Mouse (Mus musculus): ENCODE data around the gene Plod1. TPM values are rescaled to one million over a fixed set of nuclear protein-coding genes. Genes with fewer than 3 reads are reported as not detected.

Gene Plod1
- total and polyA plus RNA-seq, 2 experiments, result 24.5 to 32.9 TPM

- Histone ChIP-seq H3K4me3 (ENCODE audit: insufficient read depth, low read depth, low read length) (no peak overlapping the region), H3K27ac (replicated peaks; ENCODE audit: insufficient read depth, low read depth, low read length) (no peak overlapping the region), H3K79me2 (ENCODE audit: control insufficient read depth, insufficient read depth, low read length) (no peaks in the 10 kb centered on the region; the same call in 1 of the 2 replicates), H3K27me3 (ENCODE audit: control insufficient read depth, insufficient read depth, low read length) (no peaks in the 10 kb centered on the region), H3K36me3 (ENCODE audit: control insufficient read depth, insufficient read depth, low read length) (peaks cover 52% of the 10 kb centered on the region), H3K9ac (ENCODE audit: low read depth, low read length) (no peak overlapping the region), H3K4me1 (ENCODE audit: control insufficient read depth, insufficient read depth, low read length) (no peaks in the 10 kb centered on the region)
- no peak for DNase-seq (ENCODE audit: extremely low read depth, low read depth, low spot score)
- TF ChIP-seq CTCF (IDR thresholded peaks at IDR 0.05; ENCODE audit: low read depth, low read length), result no peak
- TF ChIP-seq POLR2A (IDR thresholded peaks at IDR 0.05; ENCODE audit: extremely low read depth, insufficient read depth, low read length), result no peak
- WGBS, result 63% methylated on average over 2 of the region's 2 CpGs
Measured at GRCm38 (mm10) chr4:147879456-147879855, 57.1 kb downstream of the Plod1 start.

- Histone ChIP-seq H3K9ac (ENCODE audit: low read depth, low read length) (no peak overlapping the region), H3K4me3 (ENCODE audit: insufficient read depth, low read depth, low read length) (no peak overlapping the region), H3K79me2 (ENCODE audit: control insufficient read depth, insufficient read depth, low read length) (no peaks in the 10 kb centered on the region; the same call in 1 of the 2 replicates), H3K27me3 (ENCODE audit: control insufficient read depth, insufficient read depth, low read length) (no peaks in the 10 kb centered on the region), H3K36me3 (ENCODE audit: control insufficient read depth, insufficient read depth, low read length) (peaks cover 55% of the 10 kb centered on the region), H3K4me1 (ENCODE audit: control insufficient read depth, insufficient read depth, low read length) (no peaks in the 10 kb centered on the region), H3K27ac (replicated peaks; ENCODE audit: insufficient read depth, low read depth, low read length) (no peak overlapping the region)
- TF ChIP-seq CTCF (IDR thresholded peaks at IDR 0.05; ENCODE audit: low read depth, low read length) (no peak), POLR2A (IDR thresholded peaks at IDR 0.05; ENCODE audit: extremely low read depth, insufficient read depth, low read length) (no peak)
- no peak for DNase-seq (ENCODE audit: extremely low read depth, low read depth, low spot score)
- 95% methylated on average over 9 of the region's 9 CpGs for WGBS
Measured at GRCm38 (mm10) chr4:147878537-147878936, 58.0 kb downstream of the Plod1 start.

DNA sequence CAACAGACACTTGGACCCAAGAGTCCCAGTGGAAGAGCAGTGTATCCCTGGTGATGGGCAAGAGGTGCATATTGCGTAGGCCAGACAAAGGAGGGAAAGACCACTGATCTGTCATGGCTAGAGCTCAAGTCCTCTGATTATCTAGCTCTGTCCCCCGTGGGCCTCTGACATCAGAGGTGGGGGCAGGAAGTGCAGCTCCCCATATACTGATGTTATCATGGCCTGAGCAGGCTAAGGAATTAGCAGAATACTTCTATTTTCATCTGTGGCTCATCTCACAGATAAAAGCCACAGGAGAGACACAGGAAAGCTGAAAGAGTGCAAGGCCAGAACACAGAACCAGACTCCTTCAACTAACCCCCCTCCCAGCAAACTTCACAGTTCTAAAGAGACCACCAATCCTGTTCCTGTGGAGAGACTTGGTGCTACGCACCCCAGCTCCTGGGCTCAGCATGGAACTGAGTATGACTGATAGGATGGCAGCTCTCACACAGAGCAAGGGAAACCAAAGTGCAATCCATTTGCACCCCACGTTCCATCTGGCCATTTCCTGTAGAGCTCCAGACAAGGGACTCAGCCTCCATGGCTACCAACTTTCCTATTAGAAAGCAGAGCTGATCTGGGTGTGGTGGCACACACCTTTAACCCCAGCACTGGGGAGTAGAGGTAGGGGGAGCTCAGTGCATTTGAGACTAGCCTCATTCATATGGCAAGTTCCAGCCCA, 60.6 kb downstream of the Plod1 start:
- Histone ChIP-seq H3K4me1 (ENCODE audit: control insufficient read depth, insufficient read depth, low read length) (no peaks in the 10 kb centered on the region), H3K9ac (ENCODE audit: low read depth, low read length) (no peak overlapping the region), H3K27me3 (ENCODE audit: control insufficient read depth, insufficient read depth, low read length) (no peaks in the 10 kb centered on the region), H3K4me3 (ENCODE audit: insufficient read depth, low read depth, low read length) (no peak overlapping the region), H3K79me2 (ENCODE audit: control insufficient read depth, insufficient read depth, low read length) (no peaks in the 10 kb centered on the region; the same call in 1 of the 2 replicates), H3K27ac (replicated peaks; ENCODE audit: insufficient read depth, low read depth, low read length) (no peak overlapping the region), H3K36me3 (ENCODE audit: control insufficient read depth, insufficient read depth, low read length) (peaks cover 46% of the 10 kb centered on the region)
- WGBS, result 76% methylated on average over 4 of the region's 4 CpGs
- no peak for DNase-seq (ENCODE audit: extremely low read depth, low read depth, low spot score)
- TF ChIP-seq CTCF (IDR thresholded peaks at IDR 0.05; ENCODE audit: low read depth, low read length), result no peak

DNA sequence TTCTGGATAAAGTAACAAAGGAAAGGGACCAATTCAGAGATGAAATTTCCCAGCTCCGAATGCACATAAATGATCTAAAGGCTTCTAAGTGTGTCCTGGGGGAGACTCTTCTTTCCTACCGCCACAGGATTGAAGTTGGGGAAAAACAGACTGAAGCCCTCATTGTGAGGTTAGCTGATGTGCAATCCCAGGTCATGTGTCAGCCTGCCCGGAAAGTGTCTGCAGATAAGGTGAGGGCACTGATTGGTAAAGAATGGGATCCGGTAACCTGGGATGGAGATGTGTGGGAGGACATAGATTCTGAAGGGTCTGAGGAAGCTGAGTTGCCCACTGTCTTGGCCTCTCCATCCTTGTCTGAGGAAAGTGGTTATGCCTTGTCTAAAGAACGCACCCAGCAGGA, 67.3 kb downstream of the Plod1 start:
- Histone ChIP-seq H3K27me3 (ENCODE audit: control insufficient read depth, insufficient read depth, low read length) (no peaks in the 10 kb centered on the region), H3K79me2 (ENCODE audit: control insufficient read depth, insufficient read depth, low read length) (peaks cover 3% of the 10 kb centered on the region; the same call in 1 of the 2 replicates), H3K9ac (ENCODE audit: low read depth, low read length) (peak overlapping the region; percentile 66), H3K4me1 (ENCODE audit: control insufficient read depth, insufficient read depth, low read length) (peaks cover 15% of the 10 kb centered on the region), H3K4me3 (ENCODE audit: insufficient read depth, low read depth, low read length) (peak overlapping the region; percentile 49), H3K36me3 (ENCODE audit: control insufficient read depth, insufficient read depth, low read length) (peaks cover 12% of the 10 kb centered on the region), H3K27ac (replicated peaks; ENCODE audit: insufficient read depth, low read depth, low read length) (peak overlapping the region; percentile 66)
- WGBS, result 4% methylated on average over 5 of the region's 5 CpGs
- DNase-seq (ENCODE audit: extremely low read depth, low read depth, low spot score), result peak; percentile 47
- TF ChIP-seq CTCF (IDR thresholded peaks at IDR 0.05; ENCODE audit: low read depth, low read length) (no peak), POLR2A (IDR thresholded peaks at IDR 0.05; ENCODE audit: extremely low read depth, insufficient read depth, low read length) (no peak)

DNA sequence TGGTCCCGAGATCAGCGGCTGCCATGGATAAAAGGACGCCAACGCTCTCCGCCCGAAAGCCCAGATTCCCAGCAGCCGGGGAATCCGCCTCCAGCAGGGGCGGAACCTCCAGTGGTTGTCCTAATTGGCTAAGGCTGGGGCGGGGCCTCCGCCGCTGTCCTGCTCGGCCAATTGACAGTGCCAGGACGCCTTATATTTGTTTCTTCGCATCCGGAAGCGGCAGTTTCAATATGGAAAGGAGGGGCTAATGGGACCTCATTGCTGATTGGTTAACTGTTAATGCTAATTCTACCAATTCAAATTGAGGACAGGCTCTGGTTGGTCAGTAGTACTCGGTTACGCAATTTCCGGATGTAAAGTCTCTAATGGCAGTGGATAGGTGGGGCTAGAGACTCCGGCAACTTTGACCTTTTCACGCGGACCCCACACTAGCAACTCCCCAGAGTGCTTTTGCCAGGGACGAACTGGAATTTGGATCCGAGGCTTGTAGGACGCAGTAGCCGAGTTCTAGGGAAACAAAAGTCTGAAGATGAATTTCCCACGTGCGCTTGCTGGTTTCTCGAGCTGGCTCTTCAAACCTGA, 68.0 kb downstream of the Plod1 start, which contains the start of the genes Miip and Fv1:
Gene Miip, minus strand, starts transcription at position 367 of the 582 bp plus-strand sequence.
Gene Fv1, plus strand, starts transcription at position 530 of the 582 bp plus-strand sequence.
- peak within 1 kb of the TSS; percentile 87 for H3K4me3 ChIP-seq (ENCODE audit: insufficient read depth, low read depth, low read length)
- H3K79me2 ChIP-seq (ENCODE audit: control insufficient read depth, insufficient read depth, low read length), result peaks cover 3% of the 10 kb centered on the region; the same call in 1 of the 2 replicates
- peak within 1 kb of the TSS; percentile 66 for H3K27ac ChIP-seq (replicated peaks; ENCODE audit: insufficient read depth, low read depth, low read length)
- H3K27me3 ChIP-seq (ENCODE audit: control insufficient read depth, insufficient read depth, low read length), result no peaks in the 10 kb centered on the region
- WGBS, result under 1% methylated on average over 30 of the region's 30 CpGs
- peaks cover 9% of the 10 kb centered on the region for H3K36me3 ChIP-seq (ENCODE audit: control insufficient read depth, insufficient read depth, low read length)
- H3K9ac ChIP-seq (ENCODE audit: low read depth, low read length), result peak within 1 kb of the TSS; percentile 79
- H3K4me1 ChIP-seq (ENCODE audit: control insufficient read depth, insufficient read depth, low read length), result peaks cover 15% of the 10 kb centered on the region
- peak; percentile 100 for DNase-seq (ENCODE audit: extremely low read depth, low read depth, low spot score)
- TF ChIP-seq CTCF (IDR thresholded peaks at IDR 0.05; ENCODE audit: low read depth, low read length) (no peak), POLR2A (IDR thresholded peaks at IDR 0.05; ENCODE audit: extremely low read depth, insufficient read depth, low read length) (peak; percentile 65)
